Mouse (Mus musculus) G1E (cell line): Measurements from ENCODE around the gene Gm20715. TPM values are rescaled to one million over a fixed set of nuclear protein-coding genes. Genes with fewer than 3 reads are reported as not detected.

Experiments
- ATAC-seq: 2 replicates; pipeline ENCODE4 v1.8.0; 2016; ENCODE audit warnings: mild to moderate bottlenecking; ENCODE audit not compliant: insufficient number of reproducible peaks, poor library complexity, low FRiP score, severe bottlenecking; ENCODE audit errors: extremely low read depth
- DNase-seq: peaks from one replicate; pipeline ENCODE4 v3.0.0; 2012; ENCODE audit warnings: low spot score
- H3K27me3 ChIP-seq: 2 replicates; pipeline ENCODE4 v1.6.1; 2012; ENCODE audit warnings: mild to moderate bottlenecking, low read length, inconsistent platforms; ENCODE audit not compliant: insufficient read depth
- H3K36me3 ChIP-seq: replicated peaks from 2 replicates; pipeline ENCODE3; 2012; ENCODE audit warnings: mild to moderate bottlenecking, inconsistent platforms
- H3K4me1 ChIP-seq: 2 replicates; pipeline ENCODE4 v1.6.1; 2012; ENCODE audit warnings: low read depth, low read length, inconsistent platforms, mixed read lengths; ENCODE audit not compliant: insufficient read depth
- H3K4me3 ChIP-seq: 2 replicates; pipeline ENCODE4 v1.5.1; 2012; ENCODE audit warnings: low read depth, mild to moderate bottlenecking, inconsistent platforms, low read length, moderate library complexity, mixed read lengths
- H3K9me3 ChIP-seq: replicated peaks from 2 replicates; pipeline ENCODE4 v1.6.1; 2012; ENCODE audit warnings: inconsistent platforms
- CTCF ChIP-seq: IDR thresholded peaks from 2 replicates; pipeline ENCODE4 v1.5.1; 2012; ENCODE audit warnings: low read depth, low read length, inconsistent platforms, mixed read lengths
- GATA1 ChIP-seq: IDR thresholded peaks from 2 replicates; pipeline ENCODE4 v1.6.1; 2012; ENCODE audit warnings: borderline replicate concordance, low read length, inconsistent platforms, mixed read lengths
- GATA2 ChIP-seq: IDR thresholded peaks from 2 replicates; pipeline ENCODE4 v1.6.1; 2012; ENCODE audit warnings: low read depth, low read length, inconsistent platforms, borderline replicate concordance
- POLR2AphosphoS5 ChIP-seq: IDR thresholded peaks from 2 replicates; pipeline ENCODE4 v1.6.1; 2012; ENCODE audit warnings: low read depth, low read length, inconsistent platforms; ENCODE audit not compliant: insufficient replicate concordance
- TAL1 ChIP-seq: conservative IDR thresholded peaks from 2 replicates; pipeline ENCODE4 v1.6.1; 2012; ENCODE audit warnings: low read depth, low read length, inconsistent platforms, mixed read lengths
- polyA plus RNA-seq: library from polyadenylated mRNA; stranded (reverse); fragments of >175 nt; gene quantifications from 2 replicates; pipeline ENCODE4 v1.2.3, GENCODE M21; 2012
- total RNA-seq, 2 experiments: library from RNA; stranded (forward) in 1 of 2; stranded (reverse) in 1 of 2; fragments of 200-1000 nt in 1 of 2; fragments of >200 nt in 1 of 2; fragmentation: Nextera tagmentation in 1 of 2; gene quantifications; 2 replicates each; pipeline ENCODE4 v1.2.3; 2014 to 2017

Gene Gm20715
- total and polyA plus RNA-seq, 3 experiments, result 0.11 TPM; not detected in 2

- Histone ChIP-seq H3K4me3 (no peak overlapping the region), H3K4me1 (peaks cover 15% of the 10 kb centered on the region), H3K27me3 (no peaks in the 10 kb centered on the region), H3K9me3 (no peaks in the 10 kb centered on the region), H3K36me3 (peaks cover 5% of the 10 kb centered on the region)
- ATAC-seq (no peak), DNase-seq (no peak)
- no peak for TF ChIP-seq POLR2AphosphoS5
- TF ChIP-seq GATA1, result no peak
- TF ChIP-seq CTCF, result no peak
- TF ChIP-seq TAL1, result no peak
- no peak for TF ChIP-seq GATA2
These were observed 40.6 kb upstream of the Gm20715 start for GRCm38 (mm10) chr7:6369460-6369859.

GRCm38 (mm10) chr7:6372993-6373392 is 37.1 kb upstream of the Gm20715 start:
- DNase-seq (no peak), ATAC-seq (no peak)
- Histone ChIP-seq H3K4me3 (no peak overlapping the region), H3K4me1 (no peaks in the 10 kb centered on the region), H3K36me3 (peaks cover 11% of the 10 kb centered on the region), H3K9me3 (no peaks in the 10 kb centered on the region), H3K27me3 (no peaks in the 10 kb centered on the region)
- TF ChIP-seq GATA2, result no peak
- no peak for TF ChIP-seq CTCF
- TF ChIP-seq TAL1, result no peak
- no peak for TF ChIP-seq GATA1
- no peak for TF ChIP-seq POLR2AphosphoS5

GRCm38 (mm10) chr7:6378441-6378840 is 31.6 kb upstream of the Gm20715 start:
- no peak for ATAC-seq
- DNase-seq, result no peak
- Histone ChIP-seq H3K4me3 (no peak overlapping the region), H3K4me1 (peaks cover 15% of the 10 kb centered on the region), H3K36me3 (peaks cover 15% of the 10 kb centered on the region), H3K9me3 (no peaks in the 10 kb centered on the region), H3K27me3 (no peaks in the 10 kb centered on the region)
- TF ChIP-seq POLR2AphosphoS5 (no peak), TAL1 (no peak), GATA1 (no peak), GATA2 (no peak), CTCF (no peak)

GRCm38 (mm10) chr7:6381431-6381830 is 28.6 kb upstream of the Gm20715 start:
- peaks cover 21% of the 10 kb centered on the region for H3K4me1 ChIP-seq
- H3K27me3 ChIP-seq, result no peaks in the 10 kb centered on the region
- ATAC-seq (no peak), DNase-seq (no peak)
- TF ChIP-seq CTCF (no peak), GATA1 (no peak), TAL1 (no peak), GATA2 (no peak), POLR2AphosphoS5 (no peak)
- no peak overlapping the region for H3K4me3 ChIP-seq
- no peaks in the 10 kb centered on the region for H3K9me3 ChIP-seq
- peaks cover 11% of the 10 kb centered on the region for H3K36me3 ChIP-seq

GRCm38 (mm10) chr7:6383044-6383455 is 27.0 kb upstream of the Gm20715 start, which contains the start of gene Zfp28:
Gene Zfp28 (plus strand): TSS chr7:6383295.
- DNase-seq, result peak; percentile 90
- peaks cover 11% of the 10 kb centered on the region for H3K36me3 ChIP-seq
- peak; percentile 94 for ATAC-seq
- TF ChIP-seq TAL1, result no peak
- TF ChIP-seq GATA1, result no peak
- TF ChIP-seq CTCF, result no peak
- TF ChIP-seq GATA2, result no peak
- no peak for TF ChIP-seq POLR2AphosphoS5
- H3K4me3 ChIP-seq, result peak within 1 kb of the TSS; percentile 74
- no peaks in the 10 kb centered on the region for H3K9me3 ChIP-seq
- H3K4me1 ChIP-seq, result peaks cover 21% of the 10 kb centered on the region
- H3K27me3 ChIP-seq, result no peaks in the 10 kb centered on the region

GRCm38 (mm10) chr7:6384011-6384410 is 26.1 kb upstream of the Gm20715 start:
- H3K27me3 ChIP-seq, result no peaks in the 10 kb centered on the region
- peaks cover 21% of the 10 kb centered on the region for H3K4me1 ChIP-seq
- H3K9me3 ChIP-seq, result no peaks in the 10 kb centered on the region
- H3K4me3 ChIP-seq, result no peak overlapping the region
- ATAC-seq (no peak), DNase-seq (no peak)
- peaks cover 7% of the 10 kb centered on the region for H3K36me3 ChIP-seq
- no peak for TF ChIP-seq CTCF
- TF ChIP-seq GATA2, result no peak
- no peak for TF ChIP-seq GATA1
- TF ChIP-seq POLR2AphosphoS5, result no peak
- TF ChIP-seq TAL1, result no peak
